Mouse (Mus musculus) frontal cortex, postnatal 25 days (tissue): Measurements from ENCODE around the gene Prdm16.

Experiments used
- DNase-seq, 2 experiments: peaks; one replicate each; pipeline ENCODE4 v3.0.0; 2022; ENCODE audit warnings: low spot score in 2 of 2

Gene Prdm16

GRCm38 (mm10) chr4:154602409-154602808 is 34.3 kb downstream of the Prdm16 start:
- DNase-seq = no peak

DNA sequence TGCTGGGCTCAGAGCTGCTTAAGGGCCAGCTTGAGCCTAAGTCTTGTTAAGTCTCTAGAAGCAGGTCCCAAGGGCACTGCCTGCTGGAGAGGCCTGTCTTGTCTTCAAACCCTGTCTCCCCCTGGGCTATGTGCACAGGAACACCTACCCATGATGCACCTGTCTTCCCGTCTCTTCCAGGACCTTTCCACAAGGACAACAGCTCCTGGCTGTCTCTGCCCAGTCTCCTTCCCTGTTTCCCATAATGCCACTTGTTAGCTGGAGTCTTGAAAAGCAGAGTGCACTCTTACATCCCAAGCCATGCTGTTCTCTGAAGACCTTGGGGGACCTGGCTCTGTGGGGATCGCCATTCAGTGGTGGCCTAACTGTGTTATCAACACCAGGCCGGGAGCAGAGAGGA is 35.7 kb downstream of the Prdm16 start:
- no peak for DNase-seq

- DNase-seq = no peak
Observed at GRCm38 (mm10) chr4:154599977-154600376, 36.7 kb downstream of the Prdm16 start.

- no peak for DNase-seq
Observed at GRCm38 (mm10) chr4:154598357-154598756, 38.3 kb downstream of the Prdm16 start.

DNA sequence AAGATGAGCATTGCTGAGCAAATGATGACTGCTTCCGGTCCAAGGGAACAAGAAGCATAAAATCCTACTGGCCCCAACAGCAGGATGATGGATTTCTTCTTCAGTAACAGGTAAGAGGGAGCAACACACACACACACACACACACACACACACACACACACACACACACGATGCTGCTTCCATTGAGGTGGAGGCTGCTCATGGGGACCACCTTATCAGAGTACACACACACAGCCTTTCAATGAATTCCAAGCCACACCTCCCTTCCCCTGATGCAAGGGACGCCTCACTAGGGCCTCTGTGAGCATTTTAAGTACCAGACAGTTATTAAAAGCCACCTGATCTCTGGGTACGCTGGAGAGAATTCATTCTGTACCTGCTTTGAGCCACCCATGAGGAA is 39.9 kb downstream of the Prdm16 start:
- no peak for DNase-seq

GRCm38 (mm10) chr4:154594761-154595556 is 41.7 kb downstream of the Prdm16 start:
- no peak for DNase-seq

GRCm38 (mm10) chr4:154594116-154594760 is 42.4 kb downstream of the Prdm16 start:
- DNase-seq = no peak

DNA sequence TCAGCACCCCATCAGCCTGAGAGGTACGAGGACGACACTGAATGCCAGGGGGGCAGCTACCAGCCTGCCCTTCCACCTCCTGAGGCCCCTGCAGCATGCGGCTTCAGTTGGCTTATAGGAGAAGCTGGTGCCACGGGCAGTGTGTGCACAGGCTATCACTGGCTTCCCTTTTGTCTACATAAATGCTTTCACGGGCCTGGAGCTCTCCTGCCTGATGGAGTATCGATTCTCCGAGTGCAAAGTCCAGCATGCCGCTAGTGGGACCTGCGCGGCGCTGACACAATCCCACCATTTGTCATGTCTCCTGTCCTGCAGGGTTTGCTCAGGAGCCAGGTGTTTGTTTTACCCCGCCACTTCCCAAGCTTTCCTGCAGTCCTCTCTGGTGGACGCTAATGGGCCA is 44.1 kb downstream of the Prdm16 start:
- DNase-seq = no peak

DNA sequence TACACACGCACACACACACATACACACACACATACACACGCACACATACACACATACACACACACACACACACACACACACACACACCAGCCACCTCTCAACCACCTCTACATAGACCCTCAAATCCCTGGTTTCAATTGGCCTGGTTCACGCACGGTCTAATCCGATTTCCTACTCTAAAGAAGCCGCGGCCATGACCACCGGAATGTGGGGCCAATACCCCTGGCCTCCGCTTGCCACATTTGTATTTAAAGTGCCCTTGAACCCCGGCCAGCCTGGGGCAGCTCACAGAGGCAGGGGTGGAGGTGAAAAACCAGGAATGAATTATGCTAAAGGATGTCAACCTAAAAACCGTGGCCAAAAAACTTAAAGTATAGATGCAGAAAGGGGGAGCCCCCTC is 45.8 kb downstream of the Prdm16 start:
- no peak for DNase-seq

GRCm38 (mm10) chr4:154586334-154586733 is 50.3 kb downstream of the Prdm16 start:
- no peak for DNase-seq

DNA sequence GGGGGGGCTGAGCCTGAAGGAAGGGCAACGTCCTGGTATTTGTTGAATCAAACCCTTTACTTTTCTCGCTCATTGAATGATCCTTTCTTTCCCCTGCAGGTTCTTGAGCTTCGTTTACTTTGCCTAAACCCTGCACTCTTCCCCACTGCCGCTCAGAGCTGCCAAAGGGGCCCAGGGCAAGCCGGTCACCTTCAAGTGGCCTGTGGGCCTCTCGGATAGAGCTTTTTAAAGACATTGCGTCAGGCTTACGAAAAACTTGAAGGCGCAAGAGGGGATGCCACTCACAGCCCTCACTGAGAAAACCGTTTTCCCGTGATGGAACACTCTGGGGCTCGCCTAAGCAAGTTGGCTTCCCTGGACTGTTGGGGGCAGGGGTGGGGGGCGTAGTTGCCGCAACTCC is 50.9 kb downstream of the Prdm16 start:
- no peak for DNase-seq

GRCm38 (mm10) chr4:154583712-154584111 is 53.0 kb downstream of the Prdm16 start:
- no peak for DNase-seq

DNA sequence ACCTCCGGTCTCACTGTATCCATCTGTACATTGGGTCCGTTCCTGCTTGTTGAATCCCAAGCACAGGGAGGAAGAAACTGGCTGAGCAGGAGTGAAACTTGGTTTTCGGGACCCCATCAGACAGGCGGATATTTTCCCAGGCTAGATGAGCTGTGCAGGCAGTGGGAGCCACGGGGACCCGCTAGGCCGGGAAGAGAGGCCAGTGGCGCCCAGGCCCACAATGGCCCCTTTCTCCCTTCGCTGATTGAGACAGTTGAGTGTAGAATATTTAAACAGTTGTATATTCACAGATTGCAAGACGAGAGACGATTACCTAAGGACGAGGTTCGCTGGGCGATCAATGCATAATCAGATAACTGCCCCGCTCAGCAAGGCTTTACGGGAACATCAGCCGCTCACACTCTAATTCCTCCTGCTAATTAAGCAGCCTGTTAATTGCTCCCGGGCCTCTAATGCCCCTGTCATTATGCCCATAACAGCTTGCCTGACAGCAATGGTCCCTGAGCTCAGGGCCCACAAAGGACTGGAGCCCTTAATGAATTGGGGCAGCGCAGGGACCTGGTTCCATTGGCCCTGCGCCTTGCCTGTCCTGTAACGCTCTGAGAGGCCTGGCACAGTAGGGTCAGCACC is 54.0 kb downstream of the Prdm16 start:
- DNase-seq = no peak

DNA sequence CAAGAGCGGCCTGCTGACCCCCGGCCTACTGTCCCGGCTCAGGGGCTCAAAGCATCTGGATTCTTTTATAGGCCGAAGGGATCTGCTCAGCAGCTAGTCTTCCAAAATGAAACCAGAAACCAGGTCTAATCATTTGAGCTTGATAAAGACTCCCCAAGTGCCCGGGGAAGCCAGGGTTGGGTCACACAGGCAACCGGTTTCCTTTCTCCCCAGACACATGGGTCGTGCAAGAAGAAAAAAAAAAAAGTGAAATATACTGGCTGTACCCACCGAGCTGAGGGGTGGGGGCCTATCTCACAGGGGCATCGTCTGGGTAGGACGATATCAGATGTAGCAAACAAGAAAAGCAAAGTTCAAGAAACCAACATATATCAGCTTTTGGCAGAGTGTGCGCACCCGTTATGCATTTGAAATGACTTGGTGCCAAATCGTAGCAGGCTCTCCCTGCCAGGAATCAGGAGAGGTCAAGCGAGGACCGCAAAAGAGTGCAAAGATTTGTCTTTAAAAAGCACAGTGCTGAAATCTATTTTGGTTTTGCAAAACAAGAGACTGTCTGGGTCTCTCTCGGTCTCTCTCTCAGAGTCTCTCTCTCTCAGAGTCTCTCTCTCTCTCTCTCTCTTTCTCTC is 55.3 kb downstream of the Prdm16 start:
- no peak for DNase-seq

DNA sequence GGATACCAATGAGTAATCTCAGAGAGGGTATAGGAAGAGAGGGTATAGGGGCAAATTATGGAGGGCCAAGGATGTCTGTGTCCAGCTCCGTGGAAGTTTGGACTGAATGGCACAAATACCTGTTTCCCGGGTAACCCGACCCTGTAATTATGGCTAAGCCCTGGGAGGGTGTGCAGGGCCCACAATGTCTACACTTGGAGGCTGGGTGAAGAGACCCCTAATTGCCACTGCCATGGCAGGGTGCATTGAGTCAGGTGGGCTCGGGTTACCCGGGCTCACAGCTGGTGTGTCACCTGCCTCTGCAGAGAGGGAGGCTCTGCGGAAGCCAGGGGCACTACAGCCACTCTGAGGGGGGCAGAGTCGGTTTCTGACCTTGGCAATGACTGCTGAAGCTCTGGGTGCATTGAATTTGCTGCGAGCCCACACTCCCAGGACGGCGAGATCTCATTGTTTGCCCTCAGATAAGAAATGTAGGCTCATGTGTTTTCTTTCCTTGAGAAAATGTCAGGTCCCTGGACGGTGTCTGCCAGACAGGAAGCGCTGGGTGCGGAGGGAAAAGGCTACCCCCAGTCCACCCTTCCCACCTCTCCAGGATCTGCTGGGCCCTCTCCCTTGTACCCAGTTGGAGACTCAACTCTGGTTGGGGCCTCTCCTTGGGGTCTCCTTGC is 62.3 kb downstream of the Prdm16 start:
- DNase-seq = no peak

DNA sequence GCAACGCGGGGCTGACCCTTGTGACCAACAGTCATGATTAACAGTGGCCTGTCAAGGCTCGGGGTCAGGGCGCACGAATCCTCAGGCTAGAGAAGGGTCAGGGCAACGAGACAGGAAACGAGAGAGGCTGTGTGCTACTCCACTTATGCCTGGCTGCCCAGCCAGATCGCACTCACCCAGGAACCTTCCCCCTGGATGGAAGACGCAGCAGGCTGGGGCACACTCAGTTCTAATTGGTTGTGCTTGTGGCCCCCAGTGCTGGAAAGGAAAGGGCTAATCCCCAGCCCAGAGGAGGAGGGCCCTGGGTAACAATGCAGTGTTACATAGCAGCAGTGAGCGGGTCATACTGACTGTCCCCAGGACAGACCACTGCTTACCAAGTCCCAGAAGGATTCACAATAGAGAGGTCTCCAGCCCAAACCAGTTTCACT is 66.2 kb downstream of the Prdm16 start:
- DNase-seq = no peak

GRCm38 (mm10) chr4:154569845-154570244 is 66.8 kb downstream of the Prdm16 start:
- DNase-seq = no peak

- no peak for DNase-seq
Observed at GRCm38 (mm10) chr4:154568798-154569197, 67.9 kb downstream of the Prdm16 start.

DNA sequence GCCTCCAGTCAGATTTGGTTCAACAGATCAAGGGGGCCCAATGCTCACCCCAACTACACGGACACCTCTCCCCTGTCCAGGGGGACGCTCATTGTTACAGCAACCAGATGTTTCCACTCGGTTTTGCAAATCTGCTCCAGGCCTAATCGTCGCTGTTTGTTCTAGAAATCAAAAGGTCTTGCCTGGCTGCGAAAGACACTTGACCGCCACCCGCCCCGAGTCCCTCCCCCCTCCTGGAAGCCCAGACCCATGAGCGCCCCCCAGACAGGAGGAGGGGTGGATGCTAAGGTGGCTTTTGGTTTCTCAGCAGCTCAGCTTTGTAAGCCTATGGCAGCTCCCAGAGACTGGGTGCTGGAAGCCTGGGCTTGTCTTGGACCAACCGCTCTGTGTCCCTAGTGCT is 68.7 kb downstream of the Prdm16 start:
- DNase-seq = no peak

DNA sequence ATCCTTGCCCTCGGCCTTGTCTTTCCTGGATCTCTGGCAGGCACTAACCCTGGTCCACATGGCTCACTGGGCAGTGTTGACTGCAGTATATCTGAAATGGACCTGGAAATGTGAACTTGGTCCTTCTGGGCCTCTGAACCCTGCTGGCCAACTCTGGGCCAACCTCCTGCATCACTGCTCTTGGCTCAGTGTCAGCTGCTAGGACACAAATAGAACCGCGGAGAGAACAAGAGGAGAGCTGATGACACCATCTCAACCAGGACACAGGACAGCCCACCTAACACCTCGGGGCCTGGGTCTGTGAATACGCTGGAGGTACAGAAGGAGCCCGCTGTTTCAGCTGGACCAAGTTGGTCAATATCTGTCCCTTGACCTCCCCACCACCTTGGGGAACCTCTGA is 73.5 kb downstream of the Prdm16 start:
- no peak for DNase-seq

DNA sequence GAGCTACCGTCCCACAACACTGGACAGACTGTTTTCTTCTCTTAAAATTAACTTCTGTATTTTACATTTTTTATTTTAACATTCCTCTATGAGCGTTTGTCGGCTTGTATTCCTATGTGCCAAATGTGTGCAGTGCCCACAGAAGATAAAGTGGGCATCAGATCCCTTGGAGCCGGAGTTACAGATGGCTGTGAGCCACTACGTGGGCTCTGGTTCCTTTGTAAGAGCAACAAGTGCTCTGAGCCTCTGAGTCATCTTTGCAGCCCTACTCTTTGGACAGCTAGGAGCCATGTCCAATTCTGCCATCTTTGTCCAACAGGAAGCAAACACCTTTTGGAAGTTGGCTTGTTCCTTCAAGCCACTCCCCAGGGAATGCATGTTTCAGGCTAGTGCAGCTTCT is 78.6 kb downstream of the Prdm16 start:
- no peak for DNase-seq

- DNase-seq = no peak
Observed at GRCm38 (mm10) chr4:154557168-154557567, 79.5 kb downstream of the Prdm16 start.
